Mouse (Mus musculus) erythroblast, embryonic 14.5 days (primary cell): Measurements from ENCODE around the gene Fam166a.

ENCODE experiments used
- GATA1 ChIP-seq: IDR thresholded peaks from 2 replicates; pipeline ENCODE4 v1.6.1; 2012; ENCODE audit warnings: low read length, inconsistent platforms, mixed read lengths
- TAL1 ChIP-seq: IDR thresholded peaks from 3 replicates; pipeline ENCODE4 v1.6.1; 2012; ENCODE audit warnings: low read length, inconsistent platforms, mixed read lengths

DNA sequence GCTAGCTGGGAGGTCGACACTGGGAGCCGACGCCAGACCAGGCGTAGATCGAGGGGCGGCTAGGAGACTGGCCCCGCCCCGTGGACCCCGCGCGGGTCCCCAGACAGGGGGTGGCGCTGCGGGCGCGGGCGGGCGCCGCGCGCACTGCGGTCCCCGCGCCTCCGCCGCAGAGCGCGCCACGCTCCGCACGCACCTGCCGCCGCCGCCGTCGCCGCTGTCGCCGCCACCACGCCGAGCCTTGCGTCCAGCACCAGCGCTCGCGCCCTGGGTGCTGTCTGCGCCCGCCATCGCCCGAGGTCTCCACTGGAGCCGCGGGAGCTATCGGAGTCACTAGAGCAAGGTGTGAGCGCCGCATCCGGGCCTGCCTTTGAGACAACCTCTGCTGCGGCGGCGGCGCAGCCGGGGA is 23.6 kb downstream of the Fam166a start, which contains the start of the genes Rnf208 and Cysrt1:
- TF ChIP-seq TAL1 (no peak), GATA1 (no peak)
